Mouse (Mus musculus): ENCODE results near the gene Cyp2d34. TPM values are rescaled to one million over a fixed set of nuclear protein-coding genes. Genes with fewer than 3 reads are reported as not detected.

The Cyp2d34 gene
- polyA plus RNA-seq (2012; fragmentation: generic; extraction: Trizol): not detected

DNA sequence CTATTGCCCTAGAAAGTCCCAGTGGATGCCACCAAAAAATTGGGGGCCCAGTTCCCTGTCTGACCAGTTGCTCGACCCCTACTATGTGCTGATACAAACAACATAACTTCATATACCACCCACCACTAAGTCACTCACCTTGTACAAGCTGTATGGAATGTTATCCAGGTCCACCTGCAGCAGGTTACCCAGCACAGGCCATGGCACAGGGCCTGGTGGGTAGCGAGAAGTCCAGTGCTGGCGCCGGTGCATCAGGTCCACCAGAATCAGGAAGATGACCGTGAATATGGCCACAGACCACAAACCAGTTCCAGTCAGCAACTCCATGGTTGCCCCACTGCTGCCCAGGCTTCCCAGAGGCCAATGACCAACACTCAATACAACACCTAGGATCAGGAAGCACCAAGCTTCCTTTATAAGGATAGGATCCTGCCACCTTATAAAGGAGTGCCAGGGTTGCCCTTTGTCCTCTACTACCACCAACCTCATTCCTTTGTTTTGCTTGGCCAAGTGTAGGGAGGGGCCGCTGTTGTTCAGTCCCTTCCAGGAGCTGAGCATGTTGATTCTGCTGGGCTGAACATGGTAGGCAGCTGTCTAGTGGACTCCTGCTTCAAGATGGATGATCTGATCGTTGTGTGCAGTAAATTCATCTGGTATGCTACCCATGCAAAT, at the start of gene Cyp2d34:
TSS of gene Cyp2d34 (minus strand) at position 416 of the 672 bp plus-strand sequence.

Other genes starting within 250 kb of the Cyp2d34 start
- gene Cyp2d22, start 240.7 kb downstream of the Cyp2d34 start, polyA plus RNA-seq (2012; fragmentation: generic; extraction: Trizol): under 1 TPM; 0.12 to 0.59 TPM
- gene Cyp2d11, start 226.9 kb downstream of the Cyp2d34 start, polyA plus RNA-seq (2012; fragmentation: generic; extraction: Trizol): not detected
- gene Cyp2d10, start 213.8 kb downstream of the Cyp2d34 start, polyA plus RNA-seq (2012; fragmentation: generic; extraction: Trizol): not detected
- gene Cyp2d9, start 187.5 kb downstream of the Cyp2d34 start, polyA plus RNA-seq (2012; fragmentation: generic; extraction: Trizol): not detected
- gene Cyp2d12, start 65.9 kb downstream of the Cyp2d34 start, polyA plus RNA-seq (2012; fragmentation: generic; extraction: Trizol): not detected
- gene Cyp2d40, start 143.2 kb upstream of the Cyp2d34 start, polyA plus RNA-seq (2012; fragmentation: generic; extraction: Trizol): not detected
- not detected for gene Cyp2d26, start 173.3 kb upstream of the Cyp2d34 start, polyA plus RNA-seq (2012; fragmentation: generic; extraction: Trizol)